Mouse (Mus musculus) urinary bladder, adult 2 months (tissue): ENCODE measurements around the gene Tead1. TPM values are rescaled to one million over a fixed set of nuclear protein-coding genes. Genes with fewer than 3 reads are reported as not detected.

ENCODE experiments used
- DNase-seq: peaks from one replicate; pipeline ENCODE4 v3.0.0; 2022; ENCODE audit warnings: low spot score
- polyA plus RNA-seq: library from polyadenylated mRNA; depleted of rRNA; stranded (reverse); fragments of >200 nt; gene quantifications from 2 replicates; pipeline ENCODE4 v1.2.3, GENCODE M21; 2012

Gene Tead1
- polyA plus RNA-seq, 1 experiment: 43.5 TPM

DNA sequence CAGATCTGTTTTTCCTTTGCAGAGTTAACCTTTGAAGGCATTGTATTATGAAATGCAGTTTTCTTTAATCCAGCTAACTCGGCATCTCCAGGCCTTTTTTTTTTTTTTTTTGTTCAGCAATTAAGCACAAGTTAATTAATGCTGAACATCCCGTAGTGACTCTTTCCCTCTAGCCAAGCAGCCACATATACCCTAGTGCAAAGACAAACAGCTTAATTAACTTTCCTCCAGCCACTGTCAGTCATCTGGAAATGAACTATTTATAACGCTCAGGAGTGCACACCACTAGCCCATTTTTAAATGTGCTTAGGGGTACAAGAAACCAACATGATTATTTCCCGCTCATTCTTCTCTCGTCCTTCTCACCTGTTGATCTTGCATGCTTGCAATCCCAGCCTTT, 136.9 kb downstream of the Tead1 start:
- DNase-seq: no peak

DNA sequence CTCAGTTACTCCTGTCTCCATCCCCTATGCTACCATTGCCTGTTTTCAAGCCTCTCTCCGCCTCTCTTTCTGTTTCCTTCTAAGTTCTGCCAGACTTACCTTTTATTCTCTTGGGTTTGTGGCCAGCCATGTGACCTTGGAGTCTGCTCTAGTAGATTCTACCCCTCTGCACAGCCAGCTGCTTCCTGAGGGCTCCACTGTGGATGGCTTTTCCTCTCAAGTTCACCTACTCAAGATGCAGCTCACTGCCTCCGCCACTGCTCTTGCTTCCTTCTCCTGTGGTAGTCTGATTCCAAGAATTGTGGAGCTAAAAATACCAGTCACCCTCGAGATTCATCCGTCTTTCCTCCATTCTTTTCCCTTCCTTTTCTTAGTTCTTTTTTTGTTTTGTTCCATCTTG, 140.7 kb downstream of the Tead1 start:
- no peak for DNase-seq

DNA sequence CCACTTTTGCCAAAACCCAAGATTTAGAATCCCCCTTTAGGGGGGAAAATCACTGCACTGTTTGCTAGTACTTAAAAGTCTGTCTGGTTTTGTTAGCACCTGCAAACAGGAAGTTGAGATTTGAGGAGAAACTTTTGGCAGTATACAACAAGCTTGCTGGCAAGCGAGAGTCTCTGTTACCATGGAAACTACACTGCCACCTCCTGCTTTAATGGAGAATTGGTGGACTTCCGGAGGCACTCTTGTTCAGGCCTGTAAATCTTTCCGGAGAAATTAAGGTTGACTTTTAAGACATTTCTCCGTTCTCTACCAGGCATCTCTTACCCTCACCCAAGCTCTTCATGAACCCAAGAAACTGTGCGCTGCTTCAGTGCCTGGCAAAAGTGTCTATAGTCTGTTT, 143.8 kb downstream of the Tead1 start:
- DNase-seq: no peak

DNA sequence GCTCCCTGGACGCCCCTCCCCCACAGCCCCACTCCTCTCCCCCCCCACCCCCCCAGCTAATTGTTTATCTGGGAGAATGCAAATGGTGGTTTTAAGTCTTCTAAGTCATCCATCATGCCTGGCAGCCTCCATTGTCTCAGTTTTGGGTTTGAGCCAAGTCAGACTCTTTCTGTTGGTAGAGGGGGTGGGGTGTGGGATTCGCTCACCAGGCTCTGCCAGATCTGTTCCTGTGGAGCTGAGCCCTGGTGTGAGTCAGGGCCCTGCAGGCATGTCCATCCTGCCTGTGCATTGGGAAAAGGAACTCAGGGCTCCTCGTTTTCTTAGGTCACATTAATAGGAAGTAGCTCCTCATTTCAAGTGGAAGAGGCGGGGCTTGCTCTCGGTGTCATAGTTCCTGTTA, 144.5 kb downstream of the Tead1 start:
- no peak for DNase-seq

DNA sequence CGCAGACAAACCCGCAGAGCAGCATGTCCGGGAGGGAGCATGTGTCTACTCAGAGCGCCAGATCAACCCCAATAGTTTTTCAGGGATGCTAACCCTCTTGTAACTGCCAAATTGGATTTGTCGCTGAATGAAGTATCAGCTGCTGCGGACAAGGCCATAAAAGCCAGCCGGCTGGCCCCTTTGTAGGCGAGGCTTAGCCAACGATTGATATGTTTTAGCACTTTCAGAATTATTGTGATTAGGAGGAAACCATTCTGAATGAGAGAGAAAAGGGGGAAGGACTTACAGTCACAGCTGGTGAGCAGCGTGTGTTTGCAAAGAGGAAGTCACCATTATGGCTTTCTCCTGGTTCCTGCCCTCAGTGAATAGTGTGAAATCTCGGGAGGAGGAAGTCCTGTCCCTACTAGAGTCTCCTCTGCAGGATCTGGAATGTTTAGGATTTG, 146.2 kb downstream of the Tead1 start:
- no peak for DNase-seq

DNA sequence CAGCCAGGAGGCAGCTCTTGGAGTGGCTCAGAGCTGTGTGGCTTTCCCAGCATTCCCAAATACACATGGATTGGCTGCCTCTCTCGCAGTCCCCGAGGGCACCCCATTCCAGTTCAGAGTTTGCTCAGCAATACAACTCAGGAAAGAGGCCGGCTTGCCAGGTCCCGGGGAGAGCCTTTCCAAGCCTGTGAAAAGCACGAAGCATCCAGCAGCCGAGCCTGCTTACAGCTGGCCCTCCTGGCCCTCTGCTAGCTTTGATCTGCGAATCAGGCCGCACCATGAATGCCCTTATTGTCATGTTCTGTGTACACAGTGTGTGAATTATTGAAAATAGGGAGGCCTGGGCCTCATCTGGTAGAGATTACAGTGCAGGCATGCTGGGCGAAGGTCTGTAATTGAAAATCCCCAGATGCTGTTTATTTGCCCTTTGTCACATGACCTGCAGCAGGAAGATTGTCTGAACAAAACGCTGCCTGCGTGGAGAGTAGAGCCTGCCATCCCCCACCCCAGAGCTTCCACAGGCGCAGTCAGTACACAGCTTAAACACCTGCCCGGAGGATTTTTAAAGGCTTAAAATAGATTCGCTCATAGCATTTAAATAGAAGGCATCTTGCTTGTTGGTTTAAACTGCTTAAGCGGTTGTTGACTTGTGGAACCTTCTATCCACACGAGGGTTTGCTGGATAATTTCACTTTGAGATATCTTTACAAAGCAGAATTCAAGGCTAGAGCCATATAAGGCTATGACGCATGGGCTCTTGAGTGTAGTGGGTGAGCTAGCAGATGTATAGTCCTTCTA, 147.2 kb downstream of the Tead1 start:
- DNase-seq: no peak

DNA sequence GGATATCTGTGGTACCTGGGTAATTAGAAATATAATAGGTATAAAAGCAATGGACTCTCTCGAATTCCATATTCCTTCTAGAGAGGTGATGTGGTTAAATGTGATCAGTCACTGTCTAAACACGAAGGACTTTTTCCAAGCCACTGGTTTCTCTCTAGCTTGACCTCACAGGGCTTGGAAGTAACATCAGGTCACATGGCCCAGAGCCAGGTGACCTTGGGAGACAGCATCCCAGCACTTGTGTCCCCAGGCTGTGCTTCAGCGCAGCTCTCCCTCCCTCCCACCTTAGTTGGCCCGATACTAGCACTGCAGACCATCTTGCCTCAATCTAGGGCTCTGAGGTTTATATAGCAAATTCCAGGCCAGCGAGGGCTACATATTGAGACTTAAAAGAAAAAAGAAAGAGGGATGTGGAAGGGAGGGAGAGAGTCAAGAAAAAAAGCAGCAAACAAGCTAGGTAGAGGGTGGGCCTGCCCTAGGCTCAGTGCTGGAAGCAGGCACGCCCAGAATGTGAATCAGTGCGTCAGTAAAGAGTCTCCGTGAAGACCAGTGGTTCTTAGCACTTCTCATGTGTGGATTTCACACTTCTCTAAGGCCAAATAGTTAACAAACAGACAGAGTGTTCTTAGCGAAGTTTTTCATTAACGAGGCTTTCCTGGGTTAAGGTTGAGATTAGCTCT, 149.0 kb downstream of the Tead1 start:
- no peak for DNase-seq

DNA sequence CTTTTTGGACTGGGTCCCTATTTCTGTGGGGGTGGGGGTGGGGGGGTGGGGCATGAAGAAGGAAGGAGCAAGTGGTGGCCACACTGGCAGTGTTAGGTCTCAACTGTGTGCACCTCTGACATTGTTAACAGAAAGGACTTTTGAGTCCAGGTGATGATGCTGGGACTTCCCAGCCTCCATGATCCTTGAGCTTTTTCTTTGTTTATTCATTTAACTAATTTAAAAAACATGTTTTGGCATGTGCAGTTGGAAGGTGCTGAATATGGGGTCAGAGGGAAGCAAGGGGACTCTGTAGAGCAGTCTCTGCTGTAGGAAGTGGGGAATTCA, 149.5 kb downstream of the Tead1 start:
- no peak for DNase-seq

DNA sequence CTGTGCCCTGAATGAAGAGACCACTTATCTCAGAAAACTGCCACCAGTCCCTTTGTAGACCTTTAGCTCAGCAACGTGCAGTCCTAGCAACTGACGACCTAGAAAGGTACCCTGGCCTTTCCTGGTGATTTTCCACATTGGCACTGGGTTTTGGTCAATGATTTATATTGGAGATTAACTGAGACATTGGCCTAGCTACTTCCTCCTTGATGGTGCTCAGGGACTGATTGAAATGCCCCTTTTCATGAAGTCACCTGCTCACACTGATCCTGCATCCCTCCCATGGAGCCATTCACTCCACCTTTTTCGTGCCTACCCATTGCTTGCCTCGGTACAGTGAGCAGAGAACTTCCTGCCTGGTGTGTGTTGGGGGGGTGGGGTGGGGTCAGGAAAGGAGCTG, 151.8 kb downstream of the Tead1 start:
- no peak for DNase-seq

DNA sequence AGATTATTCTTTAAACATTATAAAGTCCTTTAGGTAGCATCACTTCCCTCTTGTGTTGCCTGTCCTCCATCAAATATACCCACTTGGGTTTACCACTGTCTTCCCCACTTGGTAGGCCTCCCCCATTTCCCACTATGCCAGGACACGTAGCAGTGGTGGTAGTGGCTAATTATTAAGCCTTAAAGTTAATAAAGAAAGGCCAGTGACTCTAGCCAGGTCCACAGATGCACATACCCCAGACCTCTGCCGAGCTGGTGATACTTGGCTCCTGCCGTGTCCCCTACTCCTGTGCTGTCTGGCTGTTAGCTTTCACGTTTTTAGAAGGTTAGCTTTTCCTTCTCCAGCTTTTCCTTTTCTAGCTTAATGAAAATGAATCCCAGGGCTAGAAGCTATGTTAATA, 152.3 kb downstream of the Tead1 start:
- DNase-seq: no peak

DNA sequence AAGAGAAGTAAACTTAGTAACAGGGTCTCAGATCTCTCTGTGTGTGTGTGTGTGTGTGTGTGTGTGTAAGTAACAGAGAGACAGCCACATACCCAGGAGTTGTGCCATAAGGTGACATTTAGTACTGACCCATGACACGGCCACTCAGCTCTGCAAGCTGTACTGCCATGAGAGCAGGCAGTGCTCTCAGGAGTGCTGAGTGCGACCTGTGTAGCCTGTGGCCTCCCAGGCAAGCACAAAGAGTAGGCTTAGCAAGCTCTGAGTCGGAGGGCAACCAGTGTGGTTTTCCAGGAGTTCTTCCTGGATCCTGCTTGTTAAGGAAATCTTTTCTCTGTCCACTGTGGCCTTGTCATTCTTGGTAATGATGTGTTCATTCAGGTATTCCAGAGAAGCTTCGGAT, 154.0 kb downstream of the Tead1 start:
- DNase-seq: no peak

DNA sequence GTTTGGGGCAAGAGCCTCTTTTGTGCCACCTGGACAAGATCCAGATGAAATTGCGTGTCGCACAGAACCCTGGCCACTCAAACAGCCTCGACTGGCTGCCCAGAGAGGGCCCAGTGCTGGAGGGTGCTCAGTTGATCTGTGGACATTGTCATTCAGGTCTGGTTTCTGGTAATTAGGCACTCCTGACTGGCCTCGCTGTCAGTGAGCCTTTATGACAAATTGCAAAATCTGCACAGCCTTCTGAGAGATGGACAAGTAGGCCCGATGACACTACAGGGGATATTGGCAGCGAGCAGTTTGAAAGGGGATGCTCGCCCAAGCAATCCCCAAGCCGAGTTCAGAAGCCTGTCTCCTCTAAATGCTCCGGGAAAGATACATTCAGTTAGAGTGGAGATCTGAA, 157.0 kb downstream of the Tead1 start:
- no peak for DNase-seq

DNA sequence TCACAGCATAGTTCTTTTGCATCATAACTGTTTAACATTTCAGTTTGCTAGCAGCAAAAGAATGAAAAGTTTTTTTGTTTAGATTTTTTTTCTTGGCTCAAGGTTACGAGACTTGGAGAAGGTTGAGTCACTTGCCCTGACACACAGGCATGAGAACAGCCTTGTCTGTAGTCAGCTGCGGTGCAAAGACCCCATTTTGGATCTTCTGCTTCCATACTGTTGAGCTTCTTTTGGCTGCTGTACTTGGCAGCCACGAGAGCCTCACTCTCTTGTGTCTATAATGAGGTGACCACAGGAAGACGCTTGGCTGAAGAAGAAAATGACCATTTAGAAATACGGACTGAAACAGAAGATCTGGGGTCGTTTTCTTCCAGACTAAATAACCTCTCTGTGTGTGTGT, 159.0 kb downstream of the Tead1 start:
- DNase-seq: no peak

DNA sequence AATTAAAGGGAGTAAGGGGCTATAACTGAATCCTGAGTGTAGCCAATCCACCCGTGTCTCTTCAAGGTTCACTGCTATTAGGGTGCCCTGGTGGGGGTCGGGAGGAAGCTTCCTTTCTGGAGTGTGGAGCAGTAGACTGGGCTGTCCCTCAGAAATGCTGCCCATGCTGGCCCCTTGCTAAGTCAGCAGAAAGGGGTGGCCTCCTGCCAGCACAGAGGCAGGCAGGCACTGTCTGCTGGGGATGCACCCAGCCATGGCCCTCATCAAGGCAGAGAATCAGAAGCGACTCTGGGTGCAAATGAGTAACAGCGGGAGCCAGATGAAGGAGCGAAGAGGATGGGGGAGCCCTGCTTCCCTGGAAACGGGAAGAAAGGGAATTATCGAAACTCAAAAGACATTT, 161.2 kb downstream of the Tead1 start:
- no peak for DNase-seq

DNA sequence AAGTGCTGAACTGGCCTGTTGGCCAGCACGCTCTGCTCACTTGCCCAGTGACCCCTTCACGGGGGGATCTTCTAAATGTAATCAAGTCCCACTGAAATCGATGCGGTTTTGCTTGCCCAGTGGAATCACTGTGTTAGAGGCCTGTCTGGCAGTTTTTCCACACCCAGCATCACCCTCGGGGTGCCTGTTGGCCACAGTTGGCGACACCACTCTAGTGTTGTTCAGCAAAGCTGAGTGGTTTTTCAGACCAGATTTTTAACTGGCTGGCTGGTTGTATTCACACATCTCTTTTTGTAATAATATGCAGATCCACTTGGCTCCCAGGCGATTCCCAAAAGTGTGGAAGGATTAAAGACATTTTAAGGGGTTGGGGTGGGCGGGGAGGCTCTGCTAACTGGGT, 161.8 kb downstream of the Tead1 start:
- no peak for DNase-seq

DNA sequence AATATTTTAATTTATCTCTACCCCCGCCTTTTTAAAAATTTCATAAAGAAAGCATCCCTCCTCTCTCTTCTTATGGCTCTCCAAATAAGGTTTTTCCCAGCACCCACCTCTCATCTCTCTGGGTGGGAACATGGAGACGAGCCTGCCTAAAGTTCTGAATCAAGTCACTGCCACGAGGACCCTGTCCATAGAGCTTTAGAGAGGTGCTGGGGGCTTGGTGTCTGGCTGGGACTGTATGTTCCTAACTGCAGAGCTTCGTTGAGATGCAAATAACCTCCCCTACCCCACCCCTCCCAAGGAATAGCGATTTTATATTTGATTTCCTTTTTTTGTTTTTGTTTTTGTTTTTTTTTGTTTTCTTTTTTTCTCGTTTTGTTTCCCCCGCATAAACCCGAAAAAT, 162.4 kb downstream of the Tead1 start:
- DNase-seq: no peak

DNA sequence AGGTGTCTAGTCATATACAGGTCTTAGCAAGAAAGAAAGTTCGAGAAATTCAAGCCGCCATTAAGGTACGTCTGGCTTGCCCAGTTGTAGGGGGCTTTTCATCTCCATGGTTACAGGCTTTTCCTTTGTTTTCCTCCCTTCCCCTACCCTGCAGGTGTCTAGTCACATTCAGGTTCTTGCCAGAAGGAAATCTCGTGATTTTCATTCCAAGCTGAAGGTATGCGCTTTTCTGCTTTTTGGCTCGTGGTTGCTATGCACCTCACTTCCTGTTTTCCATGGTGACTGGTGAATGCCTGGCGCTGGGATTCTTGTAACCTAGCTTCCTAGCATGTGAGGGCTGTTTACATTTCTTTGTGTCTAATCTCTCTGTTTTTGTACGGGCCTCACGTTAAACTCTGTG, 162.8 kb downstream of the Tead1 start:
- no peak for DNase-seq

DNA sequence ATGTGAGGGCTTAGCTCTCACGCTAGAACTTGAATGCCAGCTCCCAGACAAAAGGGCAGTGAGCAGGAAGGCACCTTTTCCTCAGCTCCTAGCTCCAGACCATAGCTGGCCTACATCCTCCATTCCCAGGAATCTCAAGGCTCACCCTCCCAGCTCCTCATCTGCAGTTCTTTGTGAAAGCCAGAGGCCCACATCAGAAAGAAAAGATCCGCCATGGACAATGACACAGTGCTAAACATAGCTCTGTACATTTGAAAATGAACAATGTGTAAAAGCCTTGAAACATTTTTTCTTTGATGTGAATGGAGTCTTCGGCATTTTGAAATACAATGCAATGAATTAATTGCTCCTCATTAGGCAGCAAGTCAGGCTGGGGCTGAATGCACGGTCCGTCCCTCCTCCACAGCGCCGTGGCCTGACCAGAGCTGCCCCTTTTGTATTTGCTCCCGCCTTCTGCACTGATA, 172.2 kb downstream of the Tead1 start:
- no peak for DNase-seq

DNA sequence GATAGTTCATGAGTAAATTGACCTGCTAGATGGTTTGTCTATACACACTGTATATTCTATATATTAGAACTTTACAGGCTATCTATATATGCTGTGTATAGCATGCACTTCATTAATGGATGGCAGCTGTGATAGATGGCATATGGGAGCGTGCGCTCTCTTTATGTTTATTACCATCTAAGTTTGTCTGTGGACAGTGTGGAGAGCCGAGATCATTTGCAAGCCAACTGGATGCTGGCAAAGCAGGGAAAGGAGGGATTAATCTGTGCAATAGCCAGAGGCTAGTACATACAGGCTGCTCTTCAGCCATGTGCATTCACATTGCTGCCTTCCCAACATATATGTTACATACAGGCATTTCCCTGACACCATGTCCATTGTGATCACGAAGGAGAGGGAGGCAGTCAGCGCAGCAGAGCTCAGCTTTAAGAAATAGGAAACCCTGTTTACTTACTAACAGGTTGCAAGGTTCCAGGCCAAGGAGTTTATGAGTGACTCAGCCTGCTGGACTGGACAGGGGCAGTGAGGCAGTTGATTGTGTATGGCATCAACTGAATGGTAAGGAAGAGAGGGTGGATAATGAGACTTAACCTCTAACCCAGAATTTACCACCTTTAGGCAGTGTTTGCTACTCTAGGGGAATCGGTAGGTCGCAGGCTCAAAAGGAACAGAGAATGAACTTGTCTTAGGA, 173.2 kb downstream of the Tead1 start:
- no peak for DNase-seq

DNA sequence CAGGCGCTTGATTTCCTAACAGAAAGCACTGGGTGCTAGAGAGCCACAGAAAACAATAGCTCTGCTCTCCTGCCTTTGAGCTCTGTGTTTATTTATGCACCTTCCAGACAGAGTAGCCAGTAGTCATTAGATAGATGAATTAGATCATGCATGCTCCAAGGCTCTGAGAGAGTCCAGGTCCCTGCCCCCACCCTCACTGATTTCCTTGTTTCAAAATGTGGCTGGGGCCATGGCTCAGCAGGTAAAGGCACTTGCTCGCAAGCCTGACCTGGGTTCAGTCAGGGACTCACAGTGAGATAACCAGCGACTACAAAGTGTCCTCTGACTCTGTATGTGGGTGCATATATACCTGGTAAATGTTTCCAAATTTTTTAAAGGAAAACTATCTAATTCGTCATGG, 174.7 kb downstream of the Tead1 start:
- no peak for DNase-seq

DNA sequence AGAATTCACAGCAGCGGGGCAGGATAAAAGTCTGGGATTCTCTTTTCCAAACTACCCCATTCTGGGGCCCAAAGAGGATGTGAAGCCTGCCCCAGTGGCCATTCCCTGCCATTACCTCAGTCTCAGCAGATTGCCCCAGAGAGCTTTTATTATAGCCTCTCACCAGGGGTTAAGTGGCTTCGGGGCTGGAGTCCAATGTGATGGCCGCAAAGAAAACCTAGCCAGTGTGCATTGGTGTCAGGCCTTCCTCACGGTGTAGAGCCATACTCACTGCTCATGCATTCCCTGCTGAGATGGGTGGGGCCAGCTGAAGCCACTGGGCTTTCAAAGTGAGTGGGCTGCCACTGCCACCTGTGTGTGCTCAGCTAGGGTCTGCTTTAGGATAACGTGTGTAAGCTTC, 175.4 kb downstream of the Tead1 start:
- no peak for DNase-seq

DNA sequence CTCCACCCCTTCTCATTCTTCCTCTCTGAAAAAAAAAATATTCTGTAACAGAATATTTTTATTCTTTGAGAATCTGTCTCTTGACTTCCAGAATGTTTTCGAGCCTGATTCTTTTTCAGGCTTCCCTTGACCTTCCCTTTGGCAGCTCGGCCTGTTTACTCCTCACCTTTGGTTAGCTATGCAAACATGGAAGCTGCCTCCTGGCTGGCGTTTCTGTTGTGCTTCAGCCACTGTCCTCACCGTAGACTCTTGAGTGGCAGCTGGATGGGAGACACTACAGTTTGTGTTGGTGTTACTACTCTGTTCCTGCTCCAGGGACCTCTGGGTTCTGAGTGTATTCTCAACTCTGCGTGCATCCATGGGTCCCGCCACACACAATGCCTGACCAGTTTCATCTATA, 176.3 kb downstream of the Tead1 start:
- no peak for DNase-seq

DNA sequence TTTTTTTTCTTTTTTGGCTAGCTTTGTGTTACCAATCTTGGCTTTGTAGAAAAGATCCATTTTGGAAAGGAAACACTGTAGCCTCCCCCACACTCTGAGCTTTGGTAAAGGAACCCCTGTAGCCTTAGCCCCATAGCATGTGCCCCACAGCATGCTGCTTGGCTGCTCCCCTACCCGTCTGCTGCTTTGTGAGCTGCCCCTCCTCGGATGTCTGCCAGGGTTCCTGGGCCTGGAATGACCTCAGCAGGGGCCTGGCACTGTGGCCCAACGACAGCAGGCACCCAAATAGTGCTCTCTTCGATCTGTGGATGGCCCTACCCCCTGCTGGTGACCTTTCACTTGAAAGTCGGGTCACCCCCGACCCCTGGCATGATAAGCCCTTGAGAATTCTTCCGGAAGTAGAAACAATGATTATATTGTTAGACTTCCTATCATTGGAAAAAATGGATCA, 177.0 kb downstream of the Tead1 start:
- no peak for DNase-seq
